Mouse (Mus musculus): ENCODE results near the gene Nr5a1. TPM values are rescaled to one million over a fixed set of nuclear protein-coding genes. Genes with fewer than 3 reads are reported as not detected.

Nr5a1 gene
- total and polyA plus RNA-seq, 3 experiments, result 0.04 TPM; not detected in 2

DNA sequence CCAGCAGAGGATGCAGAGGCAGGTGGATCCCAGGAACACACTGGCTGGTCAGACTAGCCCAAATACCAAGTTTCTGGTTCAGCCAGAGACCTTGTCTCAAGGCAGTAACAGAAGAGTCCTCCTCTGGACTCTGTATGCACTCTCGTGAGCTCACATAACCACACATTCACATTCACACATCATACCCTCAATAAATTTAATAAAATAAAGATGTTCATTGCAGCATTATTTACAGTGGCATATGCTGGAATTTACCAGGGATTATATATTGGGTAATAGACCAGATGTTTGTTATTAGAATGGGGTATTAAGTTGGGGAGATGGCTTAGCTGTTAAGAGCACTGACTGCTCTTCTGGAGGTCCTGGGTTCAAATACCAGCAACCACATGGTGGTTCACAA, 64.0 kb downstream of the Nr5a1 start:
- no peak for DNase-seq (ENCODE audit: extremely low read depth)
- no peak overlapping the region for H3K4me3 ChIP-seq (replicated peaks in 1 of 3; ENCODE audit: low read depth in 2 of 3, low read length in 2 of 3, poor library complexity in 1 of 3)
- H3K9ac ChIP-seq (ENCODE audit: insufficient read depth, low read depth), result no peak overlapping the region
- no peaks in the 10 kb centered on the region for H3K79me2 ChIP-seq (replicated peaks; ENCODE audit: control insufficient read depth, extremely low read depth, insufficient read depth, poor library complexity, severe bottlenecking)
- no peak overlapping the region for H3K27ac ChIP-seq (ENCODE audit: insufficient read depth, low read depth)
- H3K36me3 ChIP-seq (replicated peaks in 1 of 2; ENCODE audit: control insufficient read depth in 1 of 2, insufficient read depth in 1 of 2, low read length in 1 of 2), result no peaks in the 10 kb centered on the region
- H3K4me2 ChIP-seq (ENCODE audit: insufficient read depth, low read depth, poor library complexity, severe bottlenecking), result no peak overlapping the region
- peaks cover 8 to 14% of the 10 kb centered on the region in 2 experiments; a peak in 3 of 4 replicates for H3K4me1 ChIP-seq (ENCODE audit: control insufficient read depth in 1 of 2, insufficient read depth in 2 of 2)
- dilution Hi-C loops (cut with MboI; ENCODE audit: extremely low pct_ligation_motif_present, extremely low pct_unique_long_range_greater_than_20kb, low sequenced_read_pairs) (no loop called here), in situ Hi-C loops (cut with MboI; ENCODE audit: low pct_ligation_motif_present, low pct_unique_long_range_greater_than_20kb, low sequenced_read_pairs) (loop anchor here (25.0 kb wide), 1 partner anchor 212 kb away; no protein-coding TSS in a partner anchor)
- TF ChIP-seq CTCF (conservative IDR thresholded peaks at IDR 0.05 in 1 of 2, IDR thresholded peaks at IDR 0.05 in 1 of 2; ENCODE audit: low read depth in 2 of 2, low read length in 2 of 2) (no peak), KAT2A (IDR thresholded peaks at IDR 0.05; ENCODE audit: insufficient replicate concordance, low read length) (no peak), CHD1 (IDR thresholded peaks at IDR 0.05; ENCODE audit: low read depth, low read length) (no peak), NRF1 (IDR thresholded peaks at IDR 0.05; ENCODE audit: low read depth, low read length) (no peak), USF2 (conservative IDR thresholded peaks at IDR 0.05; ENCODE audit: low read depth, low read length) (no peak), IRF4 (IDR thresholded peaks at IDR 0.05; ENCODE audit: low read depth, low read length) (no peak), NELFE (IDR thresholded peaks at IDR 0.05; ENCODE audit: low read depth, low read length) (no peak), JUN (IDR thresholded peaks at IDR 0.05; ENCODE audit: insufficient read depth, low read depth, low read length) (no peak), UBTF (IDR thresholded peaks at IDR 0.05; ENCODE audit: low read depth, low read length) (no peak), BHLHE40 (IDR thresholded peaks at IDR 0.05; ENCODE audit: low read depth, low read length) (no peak), RCOR1 (conservative IDR thresholded peaks at IDR 0.05; ENCODE audit: low read depth, low read length) (no peak), MAX (IDR thresholded peaks at IDR 0.05; ENCODE audit: low read length) (no peak), MAZ (IDR thresholded peaks at IDR 0.05; ENCODE audit: low read depth, low read length) (no peak)
- H3K27me3 ChIP-seq (replicated peaks), result no peaks in the 10 kb centered on the region
- H3K9me3 ChIP-seq (replicated peaks; ENCODE audit: low read length), result peaks cover 13% of the 10 kb centered on the region

DNA sequence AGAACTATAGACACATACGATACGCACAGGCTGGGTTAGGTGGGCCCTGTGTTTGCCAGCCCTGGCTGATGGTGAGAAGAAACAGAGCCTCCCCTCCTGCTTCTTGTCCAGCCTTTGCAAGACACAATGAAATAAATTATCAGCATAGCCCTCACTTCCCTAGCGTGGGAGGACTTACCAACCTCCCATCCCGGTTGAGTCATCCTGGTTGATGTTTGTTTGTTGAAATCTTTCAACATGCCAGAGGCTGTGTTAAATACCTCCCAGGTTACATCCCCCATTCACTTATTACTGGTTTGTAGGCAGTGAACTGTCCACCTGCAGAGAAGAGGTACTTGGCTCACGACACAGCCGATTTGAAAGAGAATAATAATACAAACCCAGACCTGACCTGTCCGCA, 66.7 kb downstream of the Nr5a1 start:
- DNase-seq (ENCODE audit: extremely low read depth), result no peak
- H3K4me3 ChIP-seq (replicated peaks in 1 of 3; ENCODE audit: low read depth in 2 of 3, low read length in 2 of 3, poor library complexity in 1 of 3), result no peak overlapping the region
- H3K4me1 ChIP-seq (ENCODE audit: control insufficient read depth in 1 of 2, insufficient read depth in 2 of 2), result peaks cover 2 to 14% of the 10 kb centered on the region in 2 experiments; a peak in 3 of 4 replicates
- dilution Hi-C loops (cut with MboI; ENCODE audit: extremely low pct_ligation_motif_present, extremely low pct_unique_long_range_greater_than_20kb, low sequenced_read_pairs) (no loop called here), in situ Hi-C loops (cut with MboI; ENCODE audit: low pct_ligation_motif_present, low pct_unique_long_range_greater_than_20kb, low sequenced_read_pairs) (no loop called here)
- H3K36me3 ChIP-seq (replicated peaks in 1 of 2; ENCODE audit: control insufficient read depth in 1 of 2, insufficient read depth in 1 of 2, low read length in 1 of 2), result no peaks in the 10 kb centered on the region
- H3K27ac ChIP-seq (ENCODE audit: insufficient read depth, low read depth), result no peak overlapping the region
- H3K27me3 ChIP-seq (replicated peaks), result no peaks in the 10 kb centered on the region
- H3K4me2 ChIP-seq (ENCODE audit: insufficient read depth, low read depth, poor library complexity, severe bottlenecking), result no peak overlapping the region
- H3K9me3 ChIP-seq (replicated peaks; ENCODE audit: low read length), result peaks cover 9% of the 10 kb centered on the region
- H3K9ac ChIP-seq (ENCODE audit: insufficient read depth, low read depth), result no peak overlapping the region
- TF ChIP-seq JUN (IDR thresholded peaks at IDR 0.05; ENCODE audit: insufficient read depth, low read depth, low read length) (no peak), ZC3H11A (IDR thresholded peaks at IDR 0.05; ENCODE audit: low read depth, low read length) (no peak), GABPA (IDR thresholded peaks at IDR 0.05; ENCODE audit: insufficient replicate concordance, low read depth, low read length) (no peak), POLR2A (IDR thresholded peaks at IDR 0.05; ENCODE audit: low read depth, low read length) (no peak), MAZ (IDR thresholded peaks at IDR 0.05; ENCODE audit: low read depth, low read length) (no peak), MYC (IDR thresholded peaks at IDR 0.05; ENCODE audit: low read depth, low read length) (no peak), POLR2AphosphoS2 (IDR thresholded peaks at IDR 0.05; ENCODE audit: low read depth, low read length) (no peak), RCOR1 (conservative IDR thresholded peaks at IDR 0.05; ENCODE audit: low read depth, low read length) (no peak), ELF1 (IDR thresholded peaks at IDR 0.05; ENCODE audit: low read depth, low read length) (no peak), CHD2 (IDR thresholded peaks at IDR 0.05; ENCODE audit: low read length) (no peak)
- peaks cover 10% of the 10 kb centered on the region for H3K79me2 ChIP-seq (replicated peaks; ENCODE audit: control insufficient read depth, extremely low read depth, insufficient read depth, poor library complexity, severe bottlenecking)
